Mouse (Mus musculus) ES-E14 (cell line): ENCODE measurements at regions not wholly inside any gene's neighbourhood (a gene's known extent, or its start where the extent isn't known, plus 50 kb on each side); places are given as distances from the start of the nearest gene placed in this dataset.

Experiments used
- CHD2 ChIP-seq: IDR thresholded peaks from 2 replicates; pipeline ENCODE4 v1.6.1; 2014; ENCODE audit warnings: mild to moderate bottlenecking, low read depth, low read length, inconsistent platforms
- HCFC1 ChIP-seq: IDR thresholded peaks from 2 replicates; pipeline ENCODE4 v1.6.1; 2012; ENCODE audit warnings: low read length, inconsistent platforms, borderline replicate concordance; ENCODE audit not compliant: insufficient read depth
- MAFK ChIP-seq: IDR thresholded peaks from 2 replicates; pipeline ENCODE4 v1.6.1; 2014; ENCODE audit warnings: mild to moderate bottlenecking, low read depth, low read length, inconsistent platforms; ENCODE audit not compliant: insufficient read depth
- ZC3H11A ChIP-seq: IDR thresholded peaks from 2 replicates; pipeline ENCODE4 v1.6.1; 2012; ENCODE audit warnings: low read depth, mild to moderate bottlenecking, inconsistent platforms, low read length, borderline replicate concordance
- ZNF384 ChIP-seq: IDR thresholded peaks from 2 replicates; pipeline ENCODE4 v1.6.1; 2012; ENCODE audit warnings: low read depth, low read length, inconsistent platforms

DNA sequence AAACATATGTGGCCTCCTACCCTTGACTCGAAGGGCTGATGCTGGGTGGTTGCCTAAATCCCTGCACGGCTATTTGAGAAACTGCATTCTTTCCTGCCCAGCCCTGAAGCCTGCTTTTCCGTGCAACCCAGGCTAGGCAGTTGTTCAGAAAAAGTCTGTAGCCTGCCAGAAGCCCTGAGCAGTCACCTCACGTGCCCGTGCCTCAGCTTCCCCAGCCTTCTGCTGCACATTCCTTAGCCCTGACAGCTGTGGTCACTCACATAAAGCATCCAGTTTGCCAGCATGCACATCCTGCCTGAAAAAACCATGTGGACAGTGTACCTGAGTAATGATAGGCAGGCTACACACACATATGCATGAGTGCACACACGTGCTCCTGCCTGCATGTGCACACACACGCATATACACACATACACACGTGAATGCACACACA is 157.6 kb downstream of the Gm26897 start:
- TF ChIP-seq ZC3H11A (no peak), MAFK (no peak), ZNF384 (no peak), HCFC1 (no peak), CHD2 (no peak)
